Mouse (Mus musculus) embryonic facial prominence, embryonic 11.5 days (tissue): ENCODE data around the gene Mob3b. TPM values are rescaled to one million over a fixed set of nuclear protein-coding genes. Genes with fewer than 3 reads are reported as not detected.

ENCODE experiments used
- ATAC-seq: fragments of 200-750 bp; cut with Nextera tagmentation; replicated peaks from 2 replicates; pipeline ENCODE4 v1.8.0; 2017; ENCODE audit warnings: low read depth; ENCODE audit not compliant: insufficient number of reproducible peaks, low FRiP score, low TSS enrichment
- DNase-seq: peaks from one replicate; pipeline ENCODE4 v3.0.0-alpha.2; 2015; ENCODE audit warnings: low spot score
- H3K27ac ChIP-seq: fragments of 300-500 bp; sonication (generic); replicated peaks from 2 replicates; pipeline ENCODE4 v1.5.1; 2014; ENCODE audit warnings: mild to moderate bottlenecking, low read depth, low read length, control low read depth
- H3K27me3 ChIP-seq: fragments of 300-500 bp; sonication (generic); 2 replicates; pipeline ENCODE4 v1.6.1; 2014; ENCODE audit warnings: mild to moderate bottlenecking, low read length, moderate library complexity, mixed read lengths; ENCODE audit not compliant: control insufficient read depth, insufficient read depth
- H3K36me3 ChIP-seq: fragments of 300-500 bp; sonication (generic); replicated peaks from 2 replicates; pipeline ENCODE4 v1.6.1; 2014; ENCODE audit warnings: low read depth, mild to moderate bottlenecking, low read length, moderate library complexity, mixed read lengths; ENCODE audit not compliant: control insufficient read depth, insufficient read depth
- H3K4me1 ChIP-seq: fragments of 300-500 bp; sonication (generic); 2 replicates; pipeline ENCODE4 v1.6.1; 2014; ENCODE audit warnings: low read length, mixed read lengths; ENCODE audit not compliant: control insufficient read depth, insufficient read depth
- H3K4me2 ChIP-seq: fragments of 300-500 bp; sonication (generic); 2 replicates; pipeline ENCODE4 v1.6.1; 2014; ENCODE audit warnings: low read depth, mild to moderate bottlenecking, control low read depth, low read length, moderate library complexity
- H3K4me3 ChIP-seq: fragments of 300-500 bp; sonication (generic); 2 replicates; pipeline ENCODE4 v1.5.1; 2014; ENCODE audit warnings: low read depth, low read length, control low read depth
- H3K9ac ChIP-seq: fragments of 300-500 bp; sonication (generic); replicated peaks from 2 replicates; pipeline ENCODE4 v1.6.1; 2014; ENCODE audit warnings: mild to moderate bottlenecking, control low read depth, low read length
- H3K9me3 ChIP-seq: fragments of 300-500 bp; sonication (generic); replicated peaks from 2 replicates; pipeline ENCODE4 v1.6.1; 2016; ENCODE audit warnings: mild to moderate bottlenecking, low read length, inconsistent platforms, mixed read lengths; ENCODE audit not compliant: control insufficient read depth
- WGBS: fragments of 180-500 bp; shearing (Covaris S2); extraction: QIAGEN DNeasy Blood & Tissue Kit; methylation state at CpG from one replicate; pipeline ENCODE4 v1.1.7; 2014; 5-methylcytosine and 5-hydroxymethylcytosine counted together
- polyA plus RNA-seq: library from polyadenylated mRNA; unstranded; fragments of >200 nt; fragmentation: Nextera tagmentation; extraction: Ambion mirVana; gene quantifications from 2 replicates; pipeline ENCODE4 v1.2.1, GENCODE M21; 2014

The Mob3b gene
- polyA plus RNA-seq, 1 experiment from 2014 or later = 11.9 TPM

GRCm38 (mm10) chr4:35031141-35031540 lies 126.1 kb downstream of the Mob3b start:
- no peaks in the 10 kb centered on the region for H3K9me3 ChIP-seq
- DNase-seq (no peak), ATAC-seq (no peak)
- H3K27ac ChIP-seq = no peak overlapping the region
- H3K27me3 ChIP-seq = no peaks in the 10 kb centered on the region
- WGBS = 76% methylated on average over 5 of the region's 5 CpGs
- no peaks in the 10 kb centered on the region for H3K36me3 ChIP-seq
- H3K9ac ChIP-seq = no peak overlapping the region
- no peak overlapping the region for H3K4me3 ChIP-seq
- H3K4me2 ChIP-seq = no peak overlapping the region
- no peaks in the 10 kb centered on the region for H3K4me1 ChIP-seq

GRCm38 (mm10) chr4:35018416-35018815 lies 138.9 kb downstream of the Mob3b start:
- WGBS = 82% methylated on average over 1 of the region's 1 CpGs
- DNase-seq = no peak
- no peak overlapping the region for H3K4me3 ChIP-seq
- no peak overlapping the region for H3K4me2 ChIP-seq
- ATAC-seq = no peak
- no peaks in the 10 kb centered on the region for H3K27me3 ChIP-seq
- H3K27ac ChIP-seq = no peak overlapping the region
- no peak overlapping the region for H3K9ac ChIP-seq
- H3K36me3 ChIP-seq = no peaks in the 10 kb centered on the region
- no peaks in the 10 kb centered on the region for H3K9me3 ChIP-seq
- H3K4me1 ChIP-seq = no peaks in the 10 kb centered on the region

- no peak overlapping the region for H3K4me3 ChIP-seq
- H3K9me3 ChIP-seq = no peaks in the 10 kb centered on the region
- 17% methylated on average over 10 of the region's 10 CpGs for WGBS
- peaks cover 2% of the 10 kb centered on the region; the same call in 1 of the 2 replicates for H3K4me1 ChIP-seq
- H3K9ac ChIP-seq = no peak overlapping the region; the same call in 1 of the 2 replicates
- DNase-seq (peak; percentile 63), ATAC-seq (no peak)
- H3K4me2 ChIP-seq = no peak overlapping the region
- H3K27me3 ChIP-seq = no peaks in the 10 kb centered on the region
- no peak overlapping the region for H3K27ac ChIP-seq
- no peaks in the 10 kb centered on the region for H3K36me3 ChIP-seq
These were observed 144.6 kb downstream of the Mob3b start for GRCm38 (mm10) chr4:35012401-35013307.

GRCm38 (mm10) chr4:35006541-35007260 lies 150.6 kb downstream of the Mob3b start:
- peaks cover 2% of the 10 kb centered on the region; the same call in 1 of the 2 replicates for H3K4me1 ChIP-seq
- no peak overlapping the region for H3K27ac ChIP-seq
- H3K4me2 ChIP-seq = no peak overlapping the region
- H3K9me3 ChIP-seq = no peaks in the 10 kb centered on the region
- ATAC-seq (no peak; the same call in 1 of the 2 replicates), DNase-seq (peak; percentile 62)
- H3K9ac ChIP-seq = no peak overlapping the region
- H3K4me3 ChIP-seq = no peak overlapping the region
- H3K36me3 ChIP-seq = no peaks in the 10 kb centered on the region
- H3K27me3 ChIP-seq = no peaks in the 10 kb centered on the region
- WGBS = 40% methylated on average over 11 of the region's 11 CpGs

- no peaks in the 10 kb centered on the region for H3K9me3 ChIP-seq
- H3K4me1 ChIP-seq = peaks cover 2% of the 10 kb centered on the region; the same call in 1 of the 2 replicates
- H3K4me3 ChIP-seq = no peak overlapping the region
- H3K4me2 ChIP-seq = no peak overlapping the region
- no peaks in the 10 kb centered on the region for H3K27me3 ChIP-seq
- no peak for ATAC-seq
- no peak overlapping the region for H3K27ac ChIP-seq
- no peak for DNase-seq
- H3K36me3 ChIP-seq = no peaks in the 10 kb centered on the region
- H3K9ac ChIP-seq = no peak overlapping the region
- WGBS = 56% methylated on average over 6 of the region's 6 CpGs
These were observed 151.2 kb downstream of the Mob3b start for GRCm38 (mm10) chr4:35006056-35006455.

- no peak overlapping the region for H3K4me2 ChIP-seq
- no peaks in the 10 kb centered on the region for H3K27me3 ChIP-seq
- no peak for ATAC-seq
- no peak overlapping the region for H3K9ac ChIP-seq
- no peak overlapping the region for H3K27ac ChIP-seq
- H3K4me3 ChIP-seq = no peak overlapping the region
- no peaks in the 10 kb centered on the region for H3K9me3 ChIP-seq
- H3K36me3 ChIP-seq = no peaks in the 10 kb centered on the region
- no peak for DNase-seq
- 86% methylated on average over 5 of the region's 5 CpGs for WGBS
- H3K4me1 ChIP-seq = peaks cover 2% of the 10 kb centered on the region; the same call in 1 of the 2 replicates
These were observed 152.1 kb downstream of the Mob3b start for GRCm38 (mm10) chr4:35005068-35005769.

GRCm38 (mm10) chr4:35004473-35004872 lies 152.8 kb downstream of the Mob3b start:
- Histone ChIP-seq H3K9ac (no peak overlapping the region), H3K4me1 (peaks cover 2% of the 10 kb centered on the region; the same call in 1 of the 2 replicates), H3K27ac (no peak overlapping the region), H3K4me2 (no peak overlapping the region), H3K36me3 (no peaks in the 10 kb centered on the region), H3K27me3 (no peaks in the 10 kb centered on the region), H3K4me3 (no peak overlapping the region), H3K9me3 (no peaks in the 10 kb centered on the region)
- WGBS = 87% methylated on average over 8 of the region's 8 CpGs
- no peak for ATAC-seq
- DNase-seq = no peak
